Mouse (Mus musculus): ENCODE measurements around the gene Rpl23a.
"Not testable (repeated sequence)": the region's sequence is repeated elsewhere in the genome, so short reads cannot be mapped to it uniquely, and the experiment has no call there.

The Rpl23a gene

DNA sequence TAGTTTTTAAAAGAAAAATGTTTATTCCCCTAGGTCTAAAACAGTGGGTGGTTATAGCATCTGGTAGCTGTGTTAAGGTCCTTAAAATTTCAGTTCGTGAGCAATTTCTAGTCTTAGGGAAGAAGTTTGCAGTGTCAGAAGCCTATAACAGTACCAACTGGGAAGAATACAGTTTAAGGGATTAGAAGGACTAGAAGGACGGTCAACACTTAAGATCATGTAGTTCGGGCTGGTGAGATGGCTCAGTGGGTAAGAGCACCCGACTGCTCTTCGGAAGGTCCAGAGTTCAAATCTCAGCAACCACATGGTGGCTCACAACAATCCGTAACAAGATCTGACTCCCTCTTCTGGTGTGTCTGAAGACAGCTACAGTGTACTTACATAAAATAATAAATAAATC lies 1.3 kb upstream of the Rpl23a start:
- DNase-seq (ENCODE audit: low read depth), result not testable (repeated sequence)

DNA sequence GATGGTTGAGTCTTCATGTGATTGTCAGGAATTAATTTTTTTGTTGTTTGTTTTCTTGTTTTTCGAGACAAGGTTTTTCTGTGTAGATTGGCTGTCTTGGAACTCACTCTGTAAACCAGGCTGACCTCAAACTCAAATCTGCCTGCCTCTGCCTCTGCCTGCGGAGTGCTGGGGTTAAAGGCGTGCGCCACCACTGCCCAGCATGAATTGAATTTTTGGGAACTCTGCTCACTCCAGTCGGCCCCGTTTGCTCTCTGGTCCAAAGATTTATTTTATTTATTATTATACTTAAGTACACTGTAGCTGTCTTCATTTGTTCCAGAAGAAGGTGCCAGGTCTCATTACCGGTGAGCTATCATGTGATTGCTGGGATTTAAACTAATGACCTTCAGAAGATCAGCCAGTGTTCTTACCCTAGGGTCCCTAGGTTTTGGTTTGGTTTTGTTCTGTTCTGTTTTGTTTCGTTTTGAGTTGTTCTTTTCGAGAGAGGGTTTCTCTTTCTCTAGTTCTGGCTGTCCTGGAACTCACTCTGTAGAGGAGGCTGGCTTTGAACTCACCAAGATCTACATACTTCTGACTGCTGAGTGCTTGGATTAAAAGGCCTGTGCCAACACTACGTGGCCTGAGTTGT lies 615 bp upstream of the Rpl23a start:
- peak; percentile 52 for DNase-seq (ENCODE audit: low read depth)

DNA sequence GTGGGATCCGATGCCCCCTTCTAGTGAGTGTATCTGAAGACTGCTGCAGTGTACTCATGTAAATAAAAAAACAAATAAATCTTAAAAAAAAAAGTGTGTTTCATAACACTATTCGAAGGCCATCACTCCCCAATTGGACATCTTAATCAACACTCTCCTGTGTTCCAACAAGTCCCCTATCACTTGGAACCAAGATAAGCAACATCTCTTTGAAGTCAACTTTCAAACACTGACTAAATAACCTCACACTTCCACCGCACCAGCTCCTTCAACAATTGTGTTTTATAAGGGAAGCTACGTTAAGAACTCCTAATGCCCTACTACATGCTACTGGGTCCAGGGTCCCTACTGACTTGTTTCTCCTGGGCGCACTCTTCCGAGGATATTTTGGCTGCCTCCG lies 934 bp downstream of the Rpl23a start:
- peak; percentile 42 for DNase-seq (ENCODE audit: low read depth)

DNA sequence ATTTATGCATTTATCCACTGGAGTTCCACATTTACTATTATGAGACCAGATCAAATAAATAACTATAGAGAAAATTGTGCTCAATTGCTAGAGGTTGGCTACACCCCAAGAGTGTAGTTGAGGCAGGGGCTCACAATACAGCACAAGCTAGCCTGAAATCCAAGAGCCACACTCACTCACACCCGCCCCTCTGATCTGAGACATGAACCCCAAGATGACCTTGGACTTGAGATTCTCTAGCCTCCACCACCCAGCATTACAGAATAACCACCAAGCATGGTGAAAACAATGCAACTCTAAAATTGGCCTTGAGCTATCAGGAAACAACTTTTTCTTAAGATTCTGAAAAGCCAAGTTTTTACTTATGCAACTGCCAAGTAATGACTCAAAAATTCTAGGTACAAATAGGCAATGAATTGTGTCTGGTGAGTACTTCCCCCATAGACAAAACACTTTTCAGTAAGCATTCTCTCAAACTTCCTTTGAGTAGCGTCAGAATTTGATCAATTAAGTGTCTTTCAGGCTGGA lies 1.5 kb downstream of the Rpl23a start:
- DNase-seq (ENCODE audit: low read depth), result peak; percentile 18

DNA sequence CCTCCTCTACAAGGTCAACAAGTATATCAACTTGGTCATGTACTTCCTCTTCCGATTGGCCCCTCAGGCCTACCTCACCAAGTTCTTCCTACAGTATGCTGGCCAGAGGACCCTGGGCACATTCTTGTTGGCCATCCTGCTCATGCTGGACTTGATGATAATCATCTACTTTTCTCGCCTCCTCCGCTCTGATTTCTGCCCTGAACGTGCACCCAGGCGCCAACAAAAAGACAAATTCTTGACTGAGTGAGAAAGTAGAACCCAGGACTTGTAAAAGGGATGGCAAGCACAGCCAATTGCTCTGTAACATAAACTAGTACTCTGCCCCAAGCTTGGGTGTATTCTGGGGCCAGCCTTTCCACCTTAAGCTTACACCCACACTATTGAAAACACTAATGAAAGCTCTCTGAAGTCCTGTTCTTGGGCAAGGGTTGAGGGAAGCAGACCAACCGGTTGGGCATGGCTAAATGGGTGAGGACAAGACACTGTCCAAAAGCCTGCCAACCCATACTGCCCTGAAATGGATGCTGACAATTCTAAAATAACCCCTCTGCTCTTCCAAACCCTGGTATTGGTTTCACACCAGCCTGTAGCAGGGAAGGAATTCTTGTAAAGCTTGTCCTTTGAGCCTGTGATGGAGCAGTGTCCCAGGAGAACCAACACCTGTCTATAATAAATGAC lies 3.2 kb downstream of the Rpl23a start:
- peak; percentile 20 for DNase-seq (ENCODE audit: low read depth)

DNA sequence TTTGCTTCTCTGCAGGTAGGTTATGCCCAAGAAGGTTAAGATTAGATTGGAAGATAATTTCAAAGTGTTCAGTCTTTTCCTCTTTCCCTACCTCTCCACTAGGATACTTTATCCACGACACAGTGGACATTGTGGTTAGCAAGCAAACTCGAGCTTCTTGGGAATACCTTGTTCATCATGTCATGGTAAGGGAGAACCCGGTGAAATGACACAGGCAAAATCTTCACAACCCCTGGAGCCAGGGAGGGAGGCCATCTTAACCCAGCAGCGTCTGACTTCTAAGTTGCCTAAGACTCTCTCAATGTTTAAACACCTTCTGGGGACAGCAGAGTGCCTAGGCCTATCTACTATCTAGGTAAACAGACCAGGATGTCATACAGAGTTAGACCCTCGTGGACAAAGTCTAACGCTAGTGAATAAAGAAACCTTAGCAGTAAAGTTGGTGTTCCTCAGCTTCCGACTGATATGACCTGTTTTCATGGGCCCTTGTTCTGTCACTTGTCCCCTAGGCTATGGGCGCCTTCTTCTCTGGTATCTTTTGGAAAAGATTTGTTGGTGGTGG lies 3.9 kb downstream of the Rpl23a start:
- DNase-seq (ENCODE audit: low read depth), result peak; percentile 52

DNA sequence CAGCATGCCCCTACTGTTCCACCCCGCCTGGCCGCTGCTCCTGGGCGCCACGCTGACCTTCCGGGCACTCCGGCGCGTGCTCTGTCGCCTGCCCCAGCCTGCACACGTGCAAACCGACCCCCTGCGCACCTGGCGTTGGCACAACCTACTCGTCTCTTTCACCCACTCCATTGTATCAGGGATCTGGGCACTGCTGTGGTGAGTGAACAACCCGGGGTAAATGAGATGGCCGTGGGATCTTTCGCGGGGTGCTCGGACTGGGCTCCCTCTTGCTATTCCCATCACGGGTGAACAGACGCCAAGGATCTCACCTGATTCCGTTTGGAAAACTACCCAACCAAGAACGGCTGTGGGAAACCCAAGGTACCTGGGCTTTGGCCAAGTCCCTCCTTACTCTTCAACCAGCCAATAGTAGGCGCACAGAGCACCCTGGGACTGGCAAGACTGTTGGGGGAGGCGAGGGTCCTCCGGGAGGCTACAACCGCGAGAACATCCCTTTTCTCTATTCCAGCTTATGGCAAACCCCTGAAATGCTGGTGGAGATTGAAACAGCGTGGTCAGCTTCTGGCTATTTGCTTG lies 4.4 kb downstream of the Rpl23a start:
- no peak for DNase-seq (ENCODE audit: low read depth)

DNA sequence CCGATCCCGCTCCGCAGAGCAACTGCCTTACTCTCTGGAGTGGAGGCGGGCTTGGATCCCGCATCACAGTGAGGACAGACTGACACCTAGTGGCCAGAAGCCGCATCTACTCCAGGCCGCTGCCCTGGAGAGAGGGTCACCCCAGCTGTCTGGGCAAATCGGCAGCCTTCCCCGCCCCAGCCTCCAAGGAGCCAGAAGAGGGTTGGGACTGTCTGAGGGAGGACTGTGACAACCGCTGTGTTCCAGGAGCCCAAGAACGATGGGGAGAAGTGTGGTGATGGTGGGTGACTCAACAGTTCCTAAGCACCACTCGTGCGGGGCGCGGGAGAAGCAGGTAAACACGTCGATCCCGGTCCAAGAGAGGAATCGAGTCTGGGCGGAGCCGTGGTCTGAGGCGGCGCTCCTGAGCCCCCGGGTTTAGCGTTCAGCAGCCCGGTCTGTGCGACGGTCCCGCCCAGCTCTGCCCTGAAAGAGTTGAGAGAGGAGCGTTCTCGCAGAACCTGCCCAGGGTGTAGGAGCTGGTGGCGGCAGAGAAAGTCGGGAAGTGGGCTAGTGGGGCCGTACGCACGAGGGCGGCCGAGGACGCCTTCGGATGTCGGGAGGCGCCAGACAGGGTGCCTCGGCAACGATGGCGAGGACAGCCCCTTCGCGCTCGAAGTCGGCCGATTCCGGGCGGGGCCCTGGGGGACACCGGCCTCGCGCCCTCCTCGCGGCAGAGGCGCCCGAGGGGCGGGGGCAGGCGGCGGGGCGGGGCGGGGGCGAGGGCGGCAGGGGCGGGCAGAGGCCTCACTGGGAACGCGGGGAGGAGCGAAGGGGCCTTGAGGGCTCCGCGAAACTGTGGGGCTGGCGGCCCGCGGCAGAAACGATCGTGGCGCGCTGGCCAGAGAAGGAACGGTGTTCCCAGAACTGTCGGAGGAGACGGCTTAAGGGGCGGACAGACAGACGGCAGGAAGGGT lies 5.2 kb downstream of the Rpl23a start:
- DNase-seq (ENCODE audit: low read depth), result peak; percentile 95

DNA sequence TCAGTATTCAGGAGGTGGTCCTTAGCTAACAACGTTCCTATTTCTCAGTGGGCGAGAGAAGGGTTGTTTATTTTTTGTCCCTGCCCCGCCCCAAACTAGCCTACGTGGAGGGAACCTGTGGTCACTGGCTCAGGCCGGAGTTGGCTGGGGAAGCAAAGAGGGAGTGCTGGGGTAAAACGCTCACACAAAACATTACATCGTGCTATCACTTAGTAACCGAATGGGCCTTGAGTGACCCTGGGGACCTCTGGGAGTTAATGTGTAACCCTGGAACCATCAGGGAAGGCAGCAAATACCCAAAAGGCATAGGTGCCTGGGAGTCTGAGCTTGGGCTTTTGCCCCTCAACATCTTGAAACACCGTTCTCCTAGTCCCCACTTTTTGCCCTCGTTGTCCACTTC lies 5.9 kb downstream of the Rpl23a start:
- DNase-seq (ENCODE audit: low read depth), result no peak

DNA sequence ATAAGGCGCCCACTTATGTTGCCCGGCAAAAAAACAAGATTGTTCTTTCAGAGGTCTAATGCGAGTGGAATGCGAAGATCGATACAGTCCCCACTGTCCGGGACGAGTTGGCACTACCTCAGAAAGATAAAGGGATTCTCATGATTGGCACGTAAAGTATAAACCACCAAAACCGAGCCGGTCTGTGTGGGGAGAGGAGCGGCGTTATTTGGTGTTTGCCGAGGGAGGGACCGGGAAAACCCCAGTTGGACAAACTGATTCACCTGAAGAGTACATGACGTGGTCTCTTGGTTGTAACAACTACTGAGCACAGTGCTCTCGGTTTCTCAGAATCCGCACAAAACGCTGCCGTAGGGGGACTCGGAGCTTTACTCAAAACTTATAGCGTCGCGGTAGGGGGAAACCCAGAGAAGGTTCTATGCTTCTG lies 6.5 kb downstream of the Rpl23a start:
- peak; percentile 92 for DNase-seq (ENCODE audit: low read depth)

DNA sequence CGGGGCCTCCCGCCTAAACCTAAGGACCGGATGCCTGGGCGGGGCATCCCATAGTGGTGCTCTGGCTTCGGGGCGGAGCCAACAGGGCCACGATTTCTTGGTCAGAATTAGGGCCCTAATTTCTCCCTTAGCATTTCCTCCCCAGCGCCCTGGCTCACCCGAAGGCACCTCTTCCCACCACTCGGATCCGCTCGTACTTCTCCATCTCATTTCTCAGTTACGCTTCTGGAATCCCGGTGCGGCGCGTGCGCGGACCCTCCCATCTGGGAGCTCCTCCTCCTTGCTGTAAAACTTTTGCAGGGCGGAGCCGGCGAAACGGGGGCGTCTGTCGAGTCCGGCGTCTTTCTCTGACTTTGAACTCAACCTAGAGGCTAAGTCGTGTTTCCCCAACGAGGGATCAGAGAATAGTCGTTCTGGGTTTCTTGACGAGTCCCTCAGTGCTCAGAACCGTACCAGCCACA lies 7.0 kb downstream of the Rpl23a start, which contains the start of the genes Nek8 and Tlcd1:
Gene Nek8 (minus strand): TSS at position 274 of the 461 bp plus-strand sequence.
Gene Tlcd1 (plus strand): TSS at position 310 of the 461 bp plus-strand sequence.
- peak; percentile 98 for DNase-seq (ENCODE audit: low read depth)

DNA sequence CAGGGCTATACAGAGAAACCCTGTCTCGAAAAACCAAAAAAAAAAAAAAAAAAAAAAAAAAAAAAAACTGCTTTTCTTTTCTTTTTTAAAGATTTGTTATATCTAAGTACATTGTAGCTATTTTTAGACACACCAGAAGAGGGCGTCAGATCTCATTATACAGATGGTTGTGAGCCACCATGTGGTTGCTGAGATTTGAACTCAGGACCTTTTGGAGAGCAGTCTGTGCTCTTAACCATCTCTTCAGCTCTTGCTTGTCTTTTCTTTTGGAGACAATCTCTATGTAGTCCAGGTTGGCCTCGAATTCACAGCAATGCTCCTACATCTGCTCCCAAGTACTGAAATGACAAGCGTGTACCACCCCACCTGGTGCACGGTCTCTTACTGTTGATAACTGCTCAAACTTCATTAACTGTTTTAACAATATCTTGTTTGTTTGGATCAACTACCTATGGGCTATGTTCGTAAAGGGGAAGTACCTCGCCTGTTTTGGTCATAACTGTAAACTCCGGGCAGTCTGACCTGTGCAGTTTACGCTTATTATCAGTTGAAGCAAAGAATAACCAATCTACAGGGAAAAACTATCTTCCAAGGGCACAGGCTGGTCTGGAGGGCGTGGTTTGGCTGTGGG lies 7.5 kb downstream of the Rpl23a start:
- DNase-seq (ENCODE audit: low read depth), result no peak

DNA sequence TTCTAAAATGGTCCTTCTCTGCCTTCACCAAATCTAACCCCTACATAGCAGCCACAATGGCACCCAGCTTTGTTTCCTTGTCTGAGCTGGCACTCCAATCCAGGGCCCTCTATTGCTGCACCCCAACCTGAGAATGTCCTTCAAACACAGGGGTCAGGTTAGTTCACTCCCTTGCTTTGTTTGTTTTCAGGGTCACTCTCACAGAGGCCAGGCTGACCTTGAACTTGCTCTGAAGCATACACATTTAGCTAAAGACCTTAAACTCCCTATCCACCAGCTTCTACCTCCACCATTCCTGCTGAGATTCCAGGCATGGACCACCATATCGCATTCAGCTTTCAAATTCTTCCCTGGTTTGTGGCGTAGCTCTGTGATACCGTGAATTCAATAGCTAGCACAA lies 8.9 kb downstream of the Rpl23a start:
- DNase-seq (ENCODE audit: low read depth), result no peak

DNA sequence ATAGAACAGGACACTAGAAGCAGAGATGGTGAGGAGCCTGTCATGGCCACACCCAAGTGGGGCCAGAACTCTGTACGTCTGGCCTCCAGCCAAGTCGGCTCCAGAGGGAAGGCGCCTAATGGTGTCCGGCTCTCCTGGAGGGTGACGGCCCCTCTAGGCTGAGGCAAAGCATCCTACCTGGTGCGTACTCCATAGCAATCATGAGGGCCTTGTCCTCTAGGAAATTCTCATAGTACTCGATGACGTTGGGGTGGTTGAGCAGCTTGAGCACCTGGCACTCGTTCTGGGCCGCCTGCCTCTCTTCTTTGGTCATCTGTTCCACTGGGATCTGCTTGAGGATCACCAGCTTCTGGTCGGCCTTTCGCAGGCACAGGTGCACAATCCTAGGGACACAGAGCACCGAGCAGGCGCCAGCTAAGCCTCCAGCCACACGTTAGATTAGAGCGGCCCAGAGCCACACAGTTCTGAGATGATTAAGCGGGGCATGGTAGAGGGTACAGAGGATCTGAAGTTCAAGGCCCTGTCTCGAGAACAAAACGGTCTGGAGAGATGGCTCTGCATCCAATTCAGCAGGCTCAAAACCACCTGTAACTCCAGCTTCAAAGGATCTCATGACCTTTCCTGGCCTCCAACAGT lies 10.5 kb downstream of the Rpl23a start:
- no peak for DNase-seq (ENCODE audit: low read depth)

DNA sequence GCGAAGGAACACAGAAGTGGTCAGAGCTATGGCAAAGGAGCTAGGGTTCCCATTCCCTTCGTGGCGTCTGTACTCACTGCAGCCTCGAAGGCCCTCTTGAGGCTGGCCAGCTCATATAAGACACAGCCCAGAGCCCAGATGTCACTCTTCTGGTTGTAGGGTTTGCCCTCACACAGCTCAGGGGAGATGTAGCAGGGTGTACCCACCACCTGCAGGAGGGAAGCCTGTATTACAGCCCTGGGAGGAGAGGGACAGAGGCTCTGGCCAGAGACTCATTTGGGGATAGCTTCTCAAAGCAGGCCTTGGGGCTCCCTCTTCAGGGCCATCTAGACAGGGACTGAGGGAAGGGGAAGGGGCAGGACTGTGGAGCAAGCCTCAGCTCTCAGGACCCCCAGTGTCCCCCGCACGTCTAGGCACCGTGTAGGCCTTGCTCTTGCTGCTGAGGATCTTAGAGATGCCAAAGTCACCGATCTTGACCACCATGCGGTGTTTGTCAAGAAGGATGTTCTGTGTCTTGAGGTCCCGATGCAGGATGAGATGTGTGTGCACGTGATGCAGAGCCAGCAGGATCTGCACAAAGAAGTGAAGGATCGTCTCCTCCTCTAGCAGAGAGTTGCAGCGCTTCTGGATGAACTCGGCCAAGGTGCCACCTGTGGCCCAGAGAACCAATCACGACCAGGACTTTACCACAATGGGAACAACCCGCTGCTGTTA lies 11.2 kb downstream of the Rpl23a start:
- DNase-seq (ENCODE audit: low read depth), result peak; percentile 42

DNA sequence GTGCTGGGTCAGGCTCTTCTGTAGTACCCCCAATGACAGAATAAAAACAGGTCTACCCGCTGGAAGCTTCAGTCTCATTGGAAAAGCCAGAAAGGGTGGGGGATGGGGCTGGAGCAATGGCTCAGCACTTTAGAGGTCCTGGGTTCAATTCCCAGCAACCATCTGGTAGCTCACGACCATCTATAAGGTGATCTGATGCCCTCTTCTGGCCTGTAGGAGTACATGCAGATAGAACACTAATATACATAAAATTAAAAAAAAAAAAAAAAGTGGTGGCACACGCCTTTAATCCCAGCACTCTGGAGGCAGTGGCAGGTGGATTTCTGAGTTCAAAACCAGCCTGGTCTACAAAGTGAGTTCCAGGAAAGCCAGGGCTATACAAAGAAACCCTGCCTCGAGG lies 12.1 kb downstream of the Rpl23a start:
- peak; percentile 56 for DNase-seq (ENCODE audit: low read depth)

DNA sequence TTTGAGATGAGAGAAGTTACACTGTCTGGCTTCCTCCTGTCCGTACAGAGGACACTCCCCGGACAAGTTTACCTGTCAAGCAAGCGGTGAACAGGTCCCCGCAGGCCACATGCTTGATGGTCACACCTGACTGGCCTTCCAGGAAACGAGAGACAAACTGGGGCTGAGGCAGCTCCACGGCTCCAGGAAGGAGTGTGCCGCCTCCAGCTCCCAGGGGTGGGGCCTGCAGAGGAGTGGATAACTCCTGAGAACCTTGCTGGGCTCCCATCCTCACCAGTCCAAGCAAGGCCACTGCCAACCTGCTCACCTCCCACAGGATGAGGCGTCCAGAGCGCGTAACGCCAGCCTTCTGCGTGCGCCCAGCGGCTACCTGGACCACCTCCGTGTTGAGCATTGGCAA lies 13.1 kb downstream of the Rpl23a start:
- no peak for DNase-seq (ENCODE audit: low read depth)

DNA sequence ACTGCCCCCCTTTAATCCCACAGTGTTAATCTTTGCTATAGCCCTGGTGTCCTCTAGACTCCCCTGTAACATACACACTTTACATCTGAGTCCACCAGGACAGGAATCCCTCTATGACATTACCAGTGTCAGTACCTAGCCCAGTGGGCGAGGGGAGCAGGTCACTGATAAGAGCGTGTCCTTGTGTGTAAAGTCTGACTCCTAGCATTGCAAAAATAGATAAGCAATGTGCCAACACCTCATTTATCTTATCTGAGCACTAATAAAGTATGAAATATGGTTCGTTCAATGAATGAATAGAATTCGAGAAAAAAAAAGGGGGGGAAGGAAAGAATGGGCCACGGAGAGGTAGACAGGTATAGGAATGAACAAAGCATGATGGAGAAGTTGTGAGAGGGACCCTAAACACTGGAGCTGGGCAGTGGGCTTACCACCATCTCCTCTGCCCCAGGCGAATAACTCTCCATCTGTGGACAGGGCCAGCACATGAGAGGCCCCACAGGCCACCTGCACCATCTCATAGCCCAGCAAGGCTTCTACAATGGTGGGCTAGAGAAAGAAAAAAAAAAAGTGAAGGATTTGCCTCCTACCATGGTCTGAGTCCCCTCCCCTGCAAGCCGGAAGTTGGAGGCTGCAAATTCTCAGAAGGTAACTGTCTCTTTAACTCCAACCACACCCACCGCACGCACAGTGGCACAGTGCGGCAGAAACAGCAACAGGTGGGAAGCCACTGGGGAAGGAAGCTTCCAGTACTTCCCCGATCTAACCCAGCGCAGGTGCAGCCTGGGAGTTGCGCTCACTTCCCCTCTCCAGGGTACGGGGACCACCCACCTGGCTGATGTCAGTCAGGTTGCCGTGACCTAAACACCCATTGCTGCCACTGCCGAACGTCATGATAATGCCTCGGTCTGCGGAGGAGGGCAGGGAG lies 14.6 kb downstream of the Rpl23a start:
- DNase-seq (ENCODE audit: low read depth), result peak; percentile 84

Data from induced T-regulatory cell, adult 2 months (primary cell).